ENCODE assay signal across 8 mouse cellular contexts in genomic region chr19:27780030-27780429, GRCm38 (mm10).
A peak's percentile ranks its signal among the peaks of the same experiment; 100 is the strongest.
DNase-seq lines count a peak whose midpoint lies in the region; ATAC-seq and TF ChIP-seq lines count a peak whose summit lies in the region.

No protein-coding gene starts in this region.

- H3K27ac ChIP-seq in gastrocnemius, adult 2 months = no peak overlapping the region
- no peak overlapping the region for H3K27ac ChIP-seq in midbrain, embryonic 14.5 days (replicated peaks; ENCODE audit: low read depth, low read length)

- DNase-seq in gastrocnemius, adult 2 months = peak; percentile 37
- DNase-seq in gastrocnemius, postnatal 36 days = no peak
- DNase-seq in 3134 (ENCODE audit: extremely low read depth, insufficient read length, low spot score) = peak; percentile 18
- peak; percentile 46 for DNase-seq in WW6 (ENCODE audit: low read depth, low spot score)
- DNase-seq in lung, postnatal 10 days = peak; percentile 41
- no peak for DNase-seq in ovary, postnatal 36 days (ENCODE audit: low spot score)
- no peak for DNase-seq in midbrain, embryonic 14.5 days

- H3K4me2 ChIP-seq in midbrain, embryonic 14.5 days (ENCODE audit: low read length) = no peak overlapping the region

- peak; percentile 56 for TF ChIP-seq CTCF in gastrocnemius, adult 2 months (IDR thresholded peaks at IDR 0.05)

- intact Hi-C loops in gastrocnemius, adult 2 months (cut with DNase I) = no loop called here
- intact Hi-C loops in gastrocnemius, postnatal 36 days (cut with DNase I) = no loop called here

- H3K27me3 ChIP-seq in midbrain, embryonic 14.5 days (ENCODE audit: control insufficient read depth, insufficient read depth, low read length) = no peaks in the 10 kb centered on the region

- no peak overlapping the region for H3K9ac ChIP-seq in midbrain, embryonic 14.5 days (replicated peaks; ENCODE audit: low read length)

- WGBS in midbrain, embryonic 14.5 days = 64% methylated on average over 4 of the region's 4 CpGs

- H3K9me3 ChIP-seq in midbrain, embryonic 14.5 days (ENCODE audit: control insufficient read depth, low read length) = no peaks in the 10 kb centered on the region

- no peak overlapping the region for H3K4me3 ChIP-seq in gastrocnemius, adult 2 months
- H3K4me3 ChIP-seq in midbrain, embryonic 14.5 days (replicated peaks; ENCODE audit: low read depth, low read length) = no peak overlapping the region

- H3K36me3 ChIP-seq in midbrain, embryonic 14.5 days (ENCODE audit: control insufficient read depth, insufficient read depth, low read length) = peaks cover 14% of the 10 kb centered on the region

- H3K4me1 ChIP-seq in midbrain, embryonic 14.5 days (ENCODE audit: control insufficient read depth, insufficient read depth, low read length) = no peaks in the 10 kb centered on the region

- peak; percentile 74; the same call in 1 of the 2 replicates for ATAC-seq in common myeloid progenitor, adult 5-6 weeks (replicated peaks; ENCODE audit: low read depth, poor library complexity, severe bottlenecking)
- ATAC-seq in midbrain, embryonic 14.5 days (ENCODE audit: low FRiP score, low TSS enrichment) = no peak

Comparison
In these comparisons a context has a peak if more than half of its experiments do, and no peak if none do; other contexts are left out.
1. DNase-seq: peak in gastrocnemius, adult 2 months (single experiment), 3134 (single experiment), WW6 (single experiment) and lung, postnatal 10 days (single experiment); none in gastrocnemius, postnatal 36 days (0 of 2), ovary, postnatal 36 days (single experiment) and midbrain, embryonic 14.5 days (single experiment).